Mouse (Mus musculus) intestine, embryonic 14.5 days (tissue): Measurements from ENCODE around the gene Gm26897. TPM values are rescaled to one million over a fixed set of nuclear protein-coding genes. Genes with fewer than 3 reads are reported as not detected.

Experiments
- ATAC-seq: fragments of 200-750 bp; cut with Nextera tagmentation; replicated peaks from 2 replicates; pipeline ENCODE4 v1.8.0; 2017; ENCODE audit warnings: low read depth, moderate number of reproducible peaks, moderate TSS enrichment, moderate library complexity; ENCODE audit not compliant: low FRiP score, low TSS enrichment
- DNase-seq: peaks from one replicate; pipeline ENCODE4 v3.0.0-alpha.2; 2018; ENCODE audit warnings: low spot score
- H3K27ac ChIP-seq: fragments of 300-500 bp; sonication (generic); 2 replicates; pipeline ENCODE4 v1.5.1; 2014; ENCODE audit warnings: low read depth, mild to moderate bottlenecking, control low read depth
- H3K27me3 ChIP-seq: fragments of 300-500 bp; sonication (generic); replicated peaks from 2 replicates; pipeline ENCODE4 v1.6.1; 2014; ENCODE audit warnings: low read length, control low read depth; ENCODE audit not compliant: control insufficient read depth, insufficient read depth
- H3K36me3 ChIP-seq: fragments of 300-500 bp; sonication (generic); 2 replicates; pipeline ENCODE4 v1.6.1; 2014; ENCODE audit warnings: low read length, control low read depth; ENCODE audit not compliant: control insufficient read depth, insufficient read depth
- H3K4me1 ChIP-seq: fragments of 300-500 bp; sonication (generic); replicated peaks from 2 replicates; pipeline ENCODE4 v1.6.1; 2014; ENCODE audit warnings: low read length, control low read depth, mixed read lengths; ENCODE audit not compliant: control insufficient read depth, insufficient read depth
- H3K4me2 ChIP-seq: fragments of 300-500 bp; sonication (generic); 2 replicates; pipeline ENCODE4 v1.6.1; 2014; ENCODE audit warnings: low read length
- H3K4me3 ChIP-seq: fragments of 300-500 bp; sonication (generic); 2 replicates; pipeline ENCODE4 v1.5.1; 2014; ENCODE audit warnings: low read depth, low read length, control low read depth, mixed read lengths
- H3K9ac ChIP-seq: fragments of 300-500 bp; sonication (generic); 2 replicates; pipeline ENCODE4 v1.6.1; 2014; ENCODE audit warnings: mild to moderate bottlenecking, low read length
- H3K9me3 ChIP-seq: fragments of 300-500 bp; sonication (generic); 2 replicates; pipeline ENCODE4 v1.6.1; 2016; ENCODE audit warnings: low read length, control low read depth; ENCODE audit not compliant: control insufficient read depth
- WGBS: fragments of 180-500 bp; shearing (Covaris S2); extraction: QIAGEN DNeasy Blood & Tissue Kit; methylation state at CpG from one replicate; pipeline ENCODE4 v1.1.7; 2014; 5-methylcytosine and 5-hydroxymethylcytosine counted together
- polyA plus RNA-seq: library from polyadenylated mRNA; unstranded; fragments of >200 nt; fragmentation: Nextera tagmentation; extraction: Ambion mirVana; gene quantifications from 2 replicates; pipeline ENCODE4 v1.2.1, GENCODE M21; 2014

The Gm26897 gene
- not detected in 2 replicates for polyA plus RNA-seq

- Histone ChIP-seq H3K9ac (no peak within 1 kb of the TSS), H3K4me1 (no peaks in the 10 kb centered on the region; the same call in 1 of the 2 replicates), H3K4me3 (no peak within 1 kb of the TSS), H3K27me3 (no peaks in the 10 kb centered on the region), H3K36me3 (no peaks in the 10 kb centered on the region), H3K9me3 (0 out of 2 replicates have a peak, but pooled peaks cover 7% of the 10 kb centered on the region), H3K4me2 (no peak within 1 kb of the TSS), H3K27ac (no peak within 1 kb of the TSS)
- DNase-seq = no peak
- 90% methylated on average over 12 of the region's 12 CpGs for WGBS
- no peak for ATAC-seq
These were observed at the start of gene Gm26897 for GRCm38 (mm10) chr5:111733851-111734250. Gene Gm26897, plus strand, starts transcription at chr5:111733924.

- Histone ChIP-seq H3K9ac (no peak overlapping the region), H3K4me2 (no peak overlapping the region), H3K27ac (no peak overlapping the region), H3K27me3 (no peaks in the 10 kb centered on the region), H3K9me3 (no peaks in the 10 kb centered on the region), H3K4me3 (no peak overlapping the region), H3K36me3 (no peaks in the 10 kb centered on the region), H3K4me1 (no peaks in the 10 kb centered on the region)
- 76% methylated on average over 5 of the region's 5 CpGs for WGBS
- ATAC-seq = no peak
- DNase-seq = no peak
These were observed 46.4 kb upstream of the Gm26897 start for GRCm38 (mm10) chr5:111687370-111687769.

- Histone ChIP-seq H3K9ac (no peak overlapping the region), H3K27ac (no peak overlapping the region), H3K36me3 (no peaks in the 10 kb centered on the region), H3K4me3 (no peak overlapping the region), H3K27me3 (no peaks in the 10 kb centered on the region), H3K4me1 (peaks cover 2% of the 10 kb centered on the region; the same call in 1 of the 2 replicates), H3K9me3 (no peaks in the 10 kb centered on the region), H3K4me2 (no peak overlapping the region)
- 56% methylated on average over 10 of the region's 10 CpGs for WGBS
- DNase-seq = no peak
- no peak for ATAC-seq
These were observed 45.1 kb upstream of the Gm26897 start for GRCm38 (mm10) chr5:111688584-111688983.

- Histone ChIP-seq H3K4me2 (no peak overlapping the region), H3K27ac (no peak overlapping the region), H3K4me3 (no peak overlapping the region), H3K4me1 (peaks cover 8% of the 10 kb centered on the region; the same call in 1 of the 2 replicates), H3K9me3 (no peaks in the 10 kb centered on the region), H3K9ac (no peak overlapping the region), H3K36me3 (no peaks in the 10 kb centered on the region), H3K27me3 (no peaks in the 10 kb centered on the region)
- no peak for DNase-seq
- WGBS = 86% methylated on average over 7 of the region's 7 CpGs
- ATAC-seq = no peak
These were observed 35.7 kb upstream of the Gm26897 start for GRCm38 (mm10) chr5:111697996-111698395.

GRCm38 (mm10) chr5:111699711-111700303, 33.9 kb upstream of the Gm26897 start:
- Histone ChIP-seq H3K36me3 (no peaks in the 10 kb centered on the region), H3K9ac (no peak overlapping the region), H3K4me3 (no peak overlapping the region), H3K4me2 (no peak overlapping the region), H3K9me3 (no peaks in the 10 kb centered on the region), H3K27me3 (no peaks in the 10 kb centered on the region), H3K4me1 (0 out of 2 replicates have a peak, but pooled peaks cover 3% of the 10 kb centered on the region), H3K27ac (no peak overlapping the region)
- DNase-seq (no peak), ATAC-seq (no peak)
- WGBS = 76% methylated on average over 23 of the region's 23 CpGs

GRCm38 (mm10) chr5:111701634-111702329, 31.9 kb upstream of the Gm26897 start:
- Histone ChIP-seq H3K4me1 (0 out of 2 replicates have a peak, but pooled peaks cover 3% of the 10 kb centered on the region), H3K9ac (0 out of 2 replicates have a peak overlapping the region, but pooled peaks have one; percentile 28), H3K27ac (no peak overlapping the region), H3K36me3 (no peaks in the 10 kb centered on the region), H3K9me3 (no peaks in the 10 kb centered on the region), H3K27me3 (no peaks in the 10 kb centered on the region), H3K4me2 (peak overlapping the region; percentile 49), H3K4me3 (peak overlapping the region; percentile 30)
- WGBS = 4% methylated on average over 30 of the region's 31 CpGs
- DNase-seq = peak; percentile 60
- ATAC-seq = peak; percentile 60

- Histone ChIP-seq H3K4me2 (no peak overlapping the region), H3K9me3 (no peaks in the 10 kb centered on the region), H3K4me1 (0 out of 2 replicates have a peak, but pooled peaks cover 3% of the 10 kb centered on the region), H3K27me3 (no peaks in the 10 kb centered on the region), H3K4me3 (no peak overlapping the region), H3K27ac (no peak overlapping the region), H3K36me3 (no peaks in the 10 kb centered on the region), H3K9ac (no peak overlapping the region)
- ATAC-seq = no peak
- DNase-seq = no peak
- 83% methylated on average over 7 of the region's 7 CpGs for WGBS
These were observed 30.1 kb upstream of the Gm26897 start for GRCm38 (mm10) chr5:111703586-111703985.

GRCm38 (mm10) chr5:111704326-111704725, 29.4 kb upstream of the Gm26897 start:
- Histone ChIP-seq H3K4me2 (no peak overlapping the region), H3K36me3 (no peaks in the 10 kb centered on the region), H3K27me3 (no peaks in the 10 kb centered on the region), H3K9me3 (no peaks in the 10 kb centered on the region), H3K4me3 (no peak overlapping the region), H3K4me1 (0 out of 2 replicates have a peak, but pooled peaks cover 3% of the 10 kb centered on the region), H3K27ac (no peak overlapping the region), H3K9ac (no peak overlapping the region)
- 75% methylated on average over 11 of the region's 11 CpGs for WGBS
- ATAC-seq = no peak
- no peak for DNase-seq
